Mouse (Mus musculus): ENCODE measurements around the gene Car4. TPM values are rescaled to one million over a fixed set of nuclear protein-coding genes. Genes with fewer than 3 reads are reported as not detected.
A peak's percentile ranks its signal among the peaks of the same experiment; 100 is the strongest.

The Car4 gene
- polyA plus RNA-seq, 1 experiment: 187 TPM

DNA sequence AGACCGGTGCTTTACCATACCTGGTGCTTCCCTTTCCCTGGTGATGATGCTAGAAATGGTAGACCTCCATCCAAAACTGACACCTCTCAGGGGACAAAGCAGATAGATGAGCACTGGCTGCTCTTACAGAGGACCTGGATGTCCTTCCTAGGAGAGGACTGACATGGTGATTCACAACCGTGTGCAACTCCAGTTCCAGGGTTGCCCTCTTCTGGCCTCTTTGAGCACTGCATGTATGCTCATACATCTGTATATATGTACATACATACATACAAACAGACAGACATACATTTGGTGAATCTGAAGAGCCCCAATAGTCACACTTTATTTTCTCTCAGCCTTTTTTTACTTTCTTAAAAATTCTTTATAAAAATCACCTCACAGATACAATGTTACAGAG, 20.5 kb downstream of the Car4 start:
- Histone ChIP-seq H3K4me1 (ENCODE audit: control insufficient read depth, insufficient read depth, low read length) (no peaks in the 10 kb centered on the region), H3K4me3 (replicated peaks; ENCODE audit: insufficient read depth, low read depth, low read length) (no peak overlapping the region), H3K27ac (ENCODE audit: insufficient read depth, low read length) (no peak overlapping the region), H3K27me3 (ENCODE audit: control insufficient read depth, insufficient read depth, low read length) (no peaks in the 10 kb centered on the region)
- 53% methylated on average over 2 of the region's 2 CpGs for WGBS
- DNase-seq: peak; percentile 58 to 63
- TF ChIP-seq CTCF (IDR thresholded peaks at IDR 0.05; ENCODE audit: borderline replicate concordance, insufficient read depth, low read depth, low read length): peak; percentile 79
- TF ChIP-seq POLR2A (IDR thresholded peaks at IDR 0.05; ENCODE audit: borderline replicate concordance, insufficient read depth, low read length): no peak

DNA sequence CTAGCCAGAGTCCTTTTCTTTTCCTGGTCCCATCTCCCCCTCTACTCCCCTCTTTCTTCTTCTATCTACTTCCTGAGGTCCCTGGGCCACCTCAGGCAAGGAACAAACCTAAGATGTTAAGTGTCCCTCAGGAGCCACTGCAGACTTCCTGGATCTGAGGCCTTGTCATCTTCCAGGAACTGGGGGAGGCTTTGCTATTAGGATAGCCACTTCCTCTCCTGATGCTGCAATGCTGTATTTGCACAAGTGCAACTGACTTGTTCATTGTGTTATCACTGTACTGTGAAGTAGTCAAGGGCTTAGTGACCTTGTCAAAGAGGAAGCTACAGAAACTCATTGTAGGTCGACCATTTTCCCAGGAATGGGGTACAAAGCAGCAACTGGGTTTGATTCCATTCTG, 21.8 kb downstream of the Car4 start:
- Histone ChIP-seq H3K27me3 (ENCODE audit: control insufficient read depth, insufficient read depth, low read length) (no peaks in the 10 kb centered on the region), H3K27ac (ENCODE audit: insufficient read depth, low read length) (no peak overlapping the region), H3K4me3 (replicated peaks; ENCODE audit: insufficient read depth, low read depth, low read length) (no peak overlapping the region), H3K4me1 (ENCODE audit: control insufficient read depth, insufficient read depth, low read length) (no peaks in the 10 kb centered on the region)
- TF ChIP-seq CTCF (IDR thresholded peaks at IDR 0.05; ENCODE audit: borderline replicate concordance, insufficient read depth, low read depth, low read length) (no peak), POLR2A (IDR thresholded peaks at IDR 0.05; ENCODE audit: borderline replicate concordance, insufficient read depth, low read length) (no peak)
- no peak for DNase-seq
- 49% methylated on average over 1 of the region's 1 CpGs for WGBS

DNA sequence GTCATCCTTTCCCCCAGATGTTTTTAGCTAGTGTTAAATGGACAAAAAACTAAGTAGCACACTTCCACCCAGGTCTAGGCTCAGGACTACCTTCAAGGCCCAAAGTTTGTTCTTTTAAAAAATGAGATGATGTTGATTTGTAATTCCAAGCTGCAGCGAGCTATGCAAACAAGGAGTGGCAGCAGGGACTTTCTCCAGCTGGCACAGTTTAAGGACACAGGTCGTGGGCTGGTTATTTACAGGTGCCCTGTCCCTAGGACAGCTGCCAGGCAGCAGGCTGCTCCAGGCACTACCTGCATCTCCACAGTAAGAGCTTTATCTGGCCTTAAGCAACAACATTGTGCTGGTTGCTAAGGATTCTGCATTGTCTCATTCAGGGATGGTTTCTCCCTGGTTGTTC, 23.1 kb downstream of the Car4 start:
- Histone ChIP-seq H3K4me1 (ENCODE audit: control insufficient read depth, insufficient read depth, low read length) (no peaks in the 10 kb centered on the region), H3K27ac (ENCODE audit: insufficient read depth, low read length) (no peak overlapping the region), H3K27me3 (ENCODE audit: control insufficient read depth, insufficient read depth, low read length) (no peaks in the 10 kb centered on the region), H3K4me3 (replicated peaks; ENCODE audit: insufficient read depth, low read depth, low read length) (no peak overlapping the region)
- 38% methylated on average over 2 of the region's 2 CpGs for WGBS
- TF ChIP-seq POLR2A (IDR thresholded peaks at IDR 0.05; ENCODE audit: borderline replicate concordance, insufficient read depth, low read length): no peak
- no peak for DNase-seq

DNA sequence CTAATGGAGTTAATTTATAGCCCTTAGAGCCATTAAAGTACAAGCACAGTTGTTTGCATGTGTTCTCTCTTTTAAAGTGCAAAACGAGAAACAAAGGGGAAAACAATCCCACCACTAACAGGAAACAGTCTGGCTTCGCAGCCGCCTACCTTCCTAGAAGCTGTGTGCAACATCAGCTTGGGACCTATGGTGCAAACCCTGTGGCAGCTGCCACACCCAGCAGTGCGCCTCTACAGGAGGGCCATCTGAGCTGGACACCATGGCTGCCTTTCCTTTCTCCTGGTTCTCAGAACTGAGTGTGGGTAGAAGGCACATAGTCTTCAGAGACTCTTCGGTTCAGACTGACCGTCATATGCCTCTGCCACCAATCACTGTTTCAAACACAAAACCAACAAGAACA, 27.8 kb downstream of the Car4 start:
- Histone ChIP-seq H3K4me1 (ENCODE audit: control insufficient read depth, insufficient read depth, low read length) (no peaks in the 10 kb centered on the region), H3K27me3 (ENCODE audit: control insufficient read depth, insufficient read depth, low read length) (no peaks in the 10 kb centered on the region)
- 92% methylated on average over 6 of the region's 6 CpGs for WGBS

DNA sequence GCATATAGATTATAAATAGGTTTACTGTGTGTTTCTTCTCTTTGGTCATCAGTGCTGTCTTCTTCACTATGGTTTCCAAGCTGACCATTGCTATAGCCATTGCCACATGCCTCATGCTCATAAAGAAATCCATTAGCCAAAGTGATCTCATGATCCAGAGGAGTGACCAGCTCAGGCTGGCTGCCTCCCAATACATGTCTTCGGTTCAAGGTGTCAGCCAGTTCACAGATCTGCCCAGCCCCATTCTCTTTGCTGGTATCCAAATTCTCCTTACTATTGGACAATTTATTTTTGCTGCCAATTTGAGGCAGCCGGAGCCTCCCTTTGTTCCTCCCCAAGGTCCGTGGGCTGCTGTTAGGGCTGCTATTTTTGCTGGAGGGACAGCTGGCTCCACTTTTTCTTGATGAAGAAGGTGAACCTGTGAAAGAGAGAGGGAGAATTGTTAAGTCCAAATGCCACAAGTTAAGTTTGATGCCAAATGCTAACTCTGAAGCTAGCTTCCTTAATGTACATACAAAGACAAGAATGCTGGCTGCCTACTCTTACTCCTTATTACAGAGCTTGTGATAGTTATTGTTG, 30.8 kb downstream of the Car4 start:
- WGBS: 74% methylated on average over 3 of the region's 3 CpGs
- no peak overlapping the region for H3K27ac ChIP-seq (ENCODE audit: insufficient read depth, low read length)
- no peaks in the 10 kb centered on the region for H3K27me3 ChIP-seq (ENCODE audit: control insufficient read depth, insufficient read depth, low read length)
- no peaks in the 10 kb centered on the region for H3K4me1 ChIP-seq (ENCODE audit: control insufficient read depth, insufficient read depth, low read length)
- H3K4me3 ChIP-seq (replicated peaks; ENCODE audit: insufficient read depth, low read depth, low read length): no peak overlapping the region
- no peak for DNase-seq
- TF ChIP-seq CTCF (IDR thresholded peaks at IDR 0.05; ENCODE audit: borderline replicate concordance, insufficient read depth, low read depth, low read length) (no peak), POLR2A (IDR thresholded peaks at IDR 0.05; ENCODE audit: borderline replicate concordance, insufficient read depth, low read length) (no peak)

More for the DNA sequence above, 27.8 kb downstream of the Car4 start:
- H3K4me3 ChIP-seq (replicated peaks; ENCODE audit: insufficient read depth, low read depth, low read length): no peak overlapping the region
- DNase-seq: no peak
- no peak for TF ChIP-seq CTCF (IDR thresholded peaks at IDR 0.05; ENCODE audit: borderline replicate concordance, insufficient read depth, low read depth, low read length)
- TF ChIP-seq POLR2A (IDR thresholded peaks at IDR 0.05; ENCODE audit: borderline replicate concordance, insufficient read depth, low read length): no peak
- H3K27ac ChIP-seq (ENCODE audit: insufficient read depth, low read length): no peak overlapping the region

DNA sequence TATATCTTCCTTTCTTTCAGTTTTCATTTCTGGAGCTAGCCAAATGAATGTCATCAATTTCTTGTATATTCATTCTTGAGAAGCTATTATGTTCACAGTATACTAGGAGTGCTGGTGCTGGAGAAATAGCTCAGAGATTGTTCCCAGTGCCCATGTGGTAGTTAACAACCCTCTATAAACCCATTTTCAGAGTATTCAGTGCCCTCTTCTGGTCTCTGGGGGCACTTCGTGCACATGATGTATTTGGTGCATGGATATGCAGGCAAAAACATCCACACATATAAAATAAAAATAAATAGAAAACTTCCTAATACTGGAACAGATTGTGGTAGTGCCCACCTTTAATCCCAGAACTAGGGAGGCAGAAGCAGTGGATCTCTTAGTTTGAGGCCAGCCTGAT, 35.4 kb downstream of the Car4 start:
- WGBS: 91% methylated on average over 1 of the region's 1 CpGs
- H3K4me1 ChIP-seq (ENCODE audit: control insufficient read depth, insufficient read depth, low read length): no peaks in the 10 kb centered on the region
- DNase-seq: no peak
- no peak for TF ChIP-seq CTCF (IDR thresholded peaks at IDR 0.05; ENCODE audit: borderline replicate concordance, insufficient read depth, low read depth, low read length)
- no peak for TF ChIP-seq POLR2A (IDR thresholded peaks at IDR 0.05; ENCODE audit: borderline replicate concordance, insufficient read depth, low read length)
- H3K4me3 ChIP-seq (replicated peaks; ENCODE audit: insufficient read depth, low read depth, low read length): no peak overlapping the region
- H3K27ac ChIP-seq (ENCODE audit: insufficient read depth, low read length): no peak overlapping the region
- H3K27me3 ChIP-seq (ENCODE audit: control insufficient read depth, insufficient read depth, low read length): no peaks in the 10 kb centered on the region

DNA sequence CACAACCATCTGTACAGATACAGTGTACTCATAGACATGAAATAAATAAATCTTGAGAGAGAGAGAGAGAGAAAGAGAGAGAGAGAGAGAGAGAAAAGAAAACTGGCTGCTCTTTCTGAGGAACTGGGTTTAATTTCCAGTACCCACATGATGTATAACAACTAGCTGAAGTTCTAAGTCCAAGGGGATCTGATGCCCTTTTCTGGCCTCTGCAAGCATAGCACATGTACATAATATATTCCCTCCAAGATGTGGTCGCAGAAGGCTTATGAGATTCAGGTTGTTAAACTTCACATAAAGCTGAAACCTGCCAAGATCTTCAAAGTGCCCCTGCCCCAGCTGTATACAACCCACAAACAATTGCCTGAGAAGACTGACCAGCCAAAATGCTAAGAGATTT, 37.7 kb downstream of the Car4 start:
- no peak for DNase-seq
- no peaks in the 10 kb centered on the region for H3K4me1 ChIP-seq (ENCODE audit: control insufficient read depth, insufficient read depth, low read length)
- no peak overlapping the region for H3K27ac ChIP-seq (ENCODE audit: insufficient read depth, low read length)
- no peaks in the 10 kb centered on the region for H3K27me3 ChIP-seq (ENCODE audit: control insufficient read depth, insufficient read depth, low read length)
- no peak for TF ChIP-seq CTCF (IDR thresholded peaks at IDR 0.05; ENCODE audit: borderline replicate concordance, insufficient read depth, low read depth, low read length)
- no peak for TF ChIP-seq POLR2A (IDR thresholded peaks at IDR 0.05; ENCODE audit: borderline replicate concordance, insufficient read depth, low read length)
- 95% methylated on average over 1 of the region's 1 CpGs for WGBS
- H3K4me3 ChIP-seq (replicated peaks; ENCODE audit: insufficient read depth, low read depth, low read length): no peak overlapping the region

DNA sequence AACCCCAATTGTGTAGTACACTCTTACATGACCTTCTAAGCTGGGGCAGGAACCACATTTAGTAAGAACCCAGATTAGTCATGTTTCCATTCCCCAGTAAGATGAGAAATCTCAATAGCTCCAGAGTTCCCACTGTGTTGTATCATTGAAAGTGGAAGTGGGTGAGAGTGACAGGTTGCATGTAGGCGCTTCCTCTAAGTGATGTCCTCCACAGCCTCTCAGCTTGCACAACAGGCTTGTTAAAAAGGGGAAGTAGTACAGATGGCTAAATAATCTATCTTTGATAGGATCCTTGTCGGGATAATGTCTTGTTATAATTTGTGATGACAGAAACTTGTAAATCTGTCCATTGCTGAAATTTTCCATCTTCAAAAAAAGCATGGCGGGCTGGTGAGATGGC, 46.0 kb downstream of the Car4 start:
- Histone ChIP-seq H3K27ac (ENCODE audit: insufficient read depth, low read length) (no peak overlapping the region), H3K4me3 (replicated peaks; ENCODE audit: insufficient read depth, low read depth, low read length) (no peak overlapping the region), H3K4me1 (ENCODE audit: control insufficient read depth, insufficient read depth, low read length) (no peaks in the 10 kb centered on the region), H3K27me3 (ENCODE audit: control insufficient read depth, insufficient read depth, low read length) (no peaks in the 10 kb centered on the region)
- no peak for DNase-seq
- no peak for TF ChIP-seq CTCF (IDR thresholded peaks at IDR 0.05; ENCODE audit: borderline replicate concordance, insufficient read depth, low read depth, low read length)
- TF ChIP-seq POLR2A (IDR thresholded peaks at IDR 0.05; ENCODE audit: borderline replicate concordance, insufficient read depth, low read length): no peak
- 97% methylated on average over 3 of the region's 3 CpGs for WGBS
